Mouse (Mus musculus) E14TG2a.4 (cell line): ENCODE measurements around the gene Nfam1.

Experiments used
- CTCF ChIP-seq: conservative IDR thresholded peaks from 2 replicates; pipeline ENCODE4 v1.5.1; 2014; ENCODE audit warnings: low read length
- POU5F1 ChIP-seq: IDR thresholded peaks from 2 replicates; pipeline ENCODE4 v1.6.1; 2014; ENCODE audit warnings: low read length, borderline replicate concordance

GRCm38 (mm10) chr15:82953096-82953495 is 80.0 kb downstream of the Nfam1 start:
- TF ChIP-seq CTCF (no peak), POU5F1 (no peak)
